1 mouse cellular context compared by ENCODE assay signal in the genomic region with DNA sequence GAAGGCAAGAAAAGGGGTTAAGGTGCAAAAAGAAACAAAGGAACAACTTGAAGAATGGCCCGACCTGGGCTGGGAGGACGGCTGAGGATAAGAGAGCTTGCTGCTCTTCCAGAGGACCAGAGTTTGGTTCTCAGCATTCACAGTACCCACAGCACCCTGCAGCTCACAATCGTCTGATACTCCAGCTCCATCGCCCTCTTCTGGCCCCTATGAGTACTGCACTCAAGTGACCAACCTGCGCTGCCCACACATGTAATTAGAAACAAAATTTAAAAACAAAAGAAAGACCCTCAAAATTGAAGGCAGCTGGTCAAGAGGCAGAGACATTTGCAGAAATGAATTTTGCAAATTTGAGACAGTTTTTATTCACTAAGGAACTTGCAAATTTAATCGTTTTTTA.
TF ChIP-seq lines count a peak whose summit lies in the region.

No protein-coding gene starts in this region.

TF ChIP-seq in MEL, 35 proteins besides CTCF, POLR2A, EP300 and RAD21 (continued from another document):
- no peak for TF ChIP-seq CHD2 (IDR thresholded peaks at IDR 0.05; ENCODE audit: low read length)
- TF ChIP-seq MEF2A (IDR thresholded peaks at IDR 0.05; ENCODE audit: extremely low read depth, insufficient replicate concordance, low read depth, low read length, poor library complexity, severe bottlenecking) = no peak
- TF ChIP-seq GABPA (IDR thresholded peaks at IDR 0.05; ENCODE audit: low read depth, low read length) = no peak
- TF ChIP-seq ELF1 (IDR thresholded peaks at IDR 0.05; ENCODE audit: low read depth, low read length) = no peak
- no peak for TF ChIP-seq TAL1 (IDR thresholded peaks at IDR 0.05; ENCODE audit: low read length)
- no peak for TF ChIP-seq MAFK (IDR thresholded peaks at IDR 0.05; ENCODE audit: borderline replicate concordance, low read depth, low read length)
- no peak for TF ChIP-seq TCF12 (IDR thresholded peaks at IDR 0.05; ENCODE audit: low read depth, low read length)
- no peak for TF ChIP-seq KAT2A (conservative IDR thresholded peaks at IDR 0.05; ENCODE audit: low read depth, low read length)
